Comparison of ENCODE assay signal across 17 mouse cellular contexts in the genomic region with DNA sequence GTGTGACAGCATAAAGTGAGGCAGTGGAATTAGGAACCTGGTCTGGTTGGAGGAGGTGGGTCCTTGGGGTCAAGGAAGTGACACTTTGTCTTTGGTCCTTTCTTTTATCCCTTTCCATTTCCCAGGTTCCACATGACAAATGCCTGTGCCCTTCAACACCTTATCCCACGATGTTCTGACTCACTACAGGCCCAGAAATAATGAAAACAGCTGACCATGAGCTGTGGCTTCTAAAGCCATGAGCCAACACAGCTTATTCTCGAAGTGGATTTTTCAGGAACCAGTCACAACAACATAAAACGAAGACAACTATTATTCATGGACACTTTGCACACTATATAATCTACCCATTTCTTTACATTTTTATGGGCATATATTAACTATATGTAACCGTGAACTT. TPM values are rescaled to one million over a fixed set of nuclear protein-coding genes. Genes with fewer than 3 reads are reported as not detected.
"Had no signal": no experiment of that assay in that cellular context is flagged by ENCODE, and none has a peak within 500 bp of the region (broad histone marks: within the 10 kb centered on the region; RNA-seq: fewer than 3 reads in every experiment).

No protein-coding gene starts in this region.

- H3K4me3 ChIP-seq: neural tube, embryonic 13.5 days; neural tube, embryonic 15.5 days; stomach, embryonic 15.5 days had no signal

- DNase-seq: retina, postnatal 1 day; right cerebral cortex, adult 18-20 months; right cerebral cortex, postnatal 14 days; right cerebral cortex, postnatal 25 days; right cerebral cortex, postnatal 4 days; spleen, adult 18-20 months; thymus, adult 18-20 months; thymus, adult 2 months; thymus, postnatal 14 days; thymus, postnatal 25 days; thymus, postnatal 36 days; thymus, postnatal 4 days had no signal

- H3K27ac ChIP-seq: neural tube, embryonic 13.5 days; neural tube, embryonic 15.5 days; stomach, embryonic 15.5 days; stomach, postnatal 0 days had no signal

- H3K9me3 ChIP-seq: neural tube, embryonic 13.5 days; neural tube, embryonic 15.5 days; stomach, embryonic 15.5 days had no signal

- H3K4me1 ChIP-seq: neural tube, embryonic 13.5 days; neural tube, embryonic 15.5 days; stomach, embryonic 15.5 days had no signal

- H3K27me3 ChIP-seq: neural tube, embryonic 13.5 days; neural tube, embryonic 15.5 days; stomach, embryonic 15.5 days had no signal

- H3K36me3 ChIP-seq: neural tube, embryonic 13.5 days; neural tube, embryonic 15.5 days; stomach, embryonic 15.5 days had no signal

RNA-seq across cellular contexts. Expression of a gene that starts 37.9 kb away (rescaled TPM):
- polyA plus RNA-seq: neural tube, embryonic 13.5 days; small intestine, adult 2 months had no signal
